Mouse (Mus musculus) lung, embryonic 16.5 days (tissue): ENCODE data around the gene Wnk2. TPM values are rescaled to one million over a fixed set of nuclear protein-coding genes. Genes with fewer than 3 reads are reported as not detected.

Source experiments
- ATAC-seq: fragments of 200-750 bp; cut with Nextera tagmentation; 2 replicates; pipeline ENCODE4 v1.8.0; 2017; ENCODE audit warnings: low read depth, mild to moderate bottlenecking, moderate library complexity
- H3K27ac ChIP-seq: fragments of 300-500 bp; sonication (generic); 2 replicates; pipeline ENCODE4 v1.5.1; 2014; ENCODE audit warnings: mild to moderate bottlenecking, control low read depth, low read length
- H3K27me3 ChIP-seq: fragments of 300-500 bp; sonication (generic); 2 replicates; pipeline ENCODE4 v1.6.1; 2014; ENCODE audit warnings: low read depth, low read length, mixed read lengths; ENCODE audit not compliant: control insufficient read depth, insufficient read depth
- H3K36me3 ChIP-seq: fragments of 300-500 bp; sonication (generic); 2 replicates; pipeline ENCODE4 v1.6.1; 2014; ENCODE audit warnings: low read length; ENCODE audit not compliant: control insufficient read depth, insufficient read depth
- H3K4me1 ChIP-seq: fragments of 300-500 bp; sonication (generic); replicated peaks from 2 replicates; pipeline ENCODE4 v1.6.1; 2014; ENCODE audit warnings: low read length, mixed read lengths; ENCODE audit not compliant: control insufficient read depth, insufficient read depth
- H3K4me2 ChIP-seq: fragments of 300-500 bp; sonication (generic); 2 replicates; pipeline ENCODE4 v1.6.1; 2014; ENCODE audit warnings: low read depth, low read length, control low read depth
- H3K4me3 ChIP-seq: fragments of 300-500 bp; sonication (generic); 2 replicates; pipeline ENCODE4 v1.5.1; 2014; ENCODE audit warnings: mild to moderate bottlenecking, low read length, control low read depth
- H3K9ac ChIP-seq: fragments of 300-500 bp; sonication (generic); 2 replicates; pipeline ENCODE4 v1.6.1; 2014; ENCODE audit warnings: low read length, control low read depth
- H3K9me3 ChIP-seq: fragments of 300-500 bp; sonication (generic); 2 replicates; pipeline ENCODE4 v1.6.1; 2016; ENCODE audit warnings: low read length; ENCODE audit not compliant: control insufficient read depth
- WGBS: fragments of 180-500 bp; shearing (Covaris S2); extraction: QIAGEN DNeasy Blood & Tissue Kit; methylation state at CpG from one replicate; pipeline ENCODE4 v1.1.7; 2014; 5-methylcytosine and 5-hydroxymethylcytosine counted together
- polyA plus RNA-seq: library from polyadenylated mRNA; unstranded; fragments of >200 nt; fragmentation: Nextera tagmentation; extraction: Ambion mirVana; gene quantifications from 2 replicates; pipeline ENCODE4 v1.2.1, GENCODE M21; 2015

Wnk2 gene
- polyA plus RNA-seq, 1 experiment from 2014 or later: 0.98 TPM

- Histone ChIP-seq H3K36me3 (no peaks in the 10 kb centered on the region), H3K27me3 (no peaks in the 10 kb centered on the region), H3K9me3 (no peaks in the 10 kb centered on the region), H3K4me2 (no peak overlapping the region), H3K4me3 (no peak overlapping the region), H3K4me1 (no peaks in the 10 kb centered on the region), H3K9ac (no peak overlapping the region), H3K27ac (no peak overlapping the region)
- ATAC-seq: no peak
- 37% methylated on average over 6 of the region's 6 CpGs for WGBS
These were observed 53.1 kb downstream of the Wnk2 start for GRCm38 (mm10) chr13:49094667-49095066.

- Histone ChIP-seq H3K27ac (no peak overlapping the region), H3K36me3 (no peaks in the 10 kb centered on the region), H3K27me3 (no peaks in the 10 kb centered on the region), H3K9ac (no peak overlapping the region), H3K4me1 (no peaks in the 10 kb centered on the region), H3K4me3 (no peak overlapping the region), H3K9me3 (no peaks in the 10 kb centered on the region), H3K4me2 (no peak overlapping the region)
- ATAC-seq: no peak
- WGBS: 62% methylated on average over 9 of the region's 9 CpGs
These were observed 54.3 kb downstream of the Wnk2 start for GRCm38 (mm10) chr13:49093471-49093891.

- WGBS: 72% methylated on average over 9 of the region's 9 CpGs
These were observed 55.2 kb downstream of the Wnk2 start for GRCm38 (mm10) chr13:49092596-49092995.

GRCm38 (mm10) chr13:49090176-49090575 is 57.6 kb downstream of the Wnk2 start:
- WGBS: 100% methylated on average over 1 of the region's 1 CpGs

More at GRCm38 (mm10) chr13:49092596-49092995, 55.2 kb downstream of the Wnk2 start:
- Histone ChIP-seq H3K27me3 (no peaks in the 10 kb centered on the region), H3K4me3 (no peak overlapping the region), H3K4me2 (no peak overlapping the region), H3K4me1 (no peaks in the 10 kb centered on the region), H3K27ac (no peak overlapping the region), H3K9ac (no peak overlapping the region), H3K36me3 (no peaks in the 10 kb centered on the region), H3K9me3 (no peaks in the 10 kb centered on the region)
- no peak for ATAC-seq

GRCm38 (mm10) chr13:49088874-49089273 is 58.9 kb downstream of the Wnk2 start:
- H3K27ac ChIP-seq: no peak overlapping the region
- H3K36me3 ChIP-seq: no peaks in the 10 kb centered on the region
- no peaks in the 10 kb centered on the region for H3K27me3 ChIP-seq
- WGBS: 93% methylated on average over 6 of the region's 6 CpGs
- no peak overlapping the region for H3K9ac ChIP-seq
- ATAC-seq: no peak
- no peak overlapping the region for H3K4me3 ChIP-seq
- no peak overlapping the region for H3K4me2 ChIP-seq
- no peaks in the 10 kb centered on the region for H3K9me3 ChIP-seq
- no peaks in the 10 kb centered on the region for H3K4me1 ChIP-seq

More at GRCm38 (mm10) chr13:49090176-49090575, 57.6 kb downstream of the Wnk2 start:
- Histone ChIP-seq H3K9ac (no peak overlapping the region), H3K4me3 (no peak overlapping the region), H3K9me3 (no peaks in the 10 kb centered on the region), H3K27me3 (no peaks in the 10 kb centered on the region), H3K4me1 (no peaks in the 10 kb centered on the region), H3K27ac (no peak overlapping the region), H3K36me3 (no peaks in the 10 kb centered on the region), H3K4me2 (no peak overlapping the region)
- ATAC-seq: no peak

- ATAC-seq: no peak
- 43% methylated on average over 7 of the region's 7 CpGs for WGBS
- Histone ChIP-seq H3K4me1 (no peaks in the 10 kb centered on the region), H3K4me2 (no peak overlapping the region), H3K27me3 (no peaks in the 10 kb centered on the region), H3K27ac (no peak overlapping the region), H3K36me3 (no peaks in the 10 kb centered on the region), H3K9ac (no peak overlapping the region), H3K9me3 (no peaks in the 10 kb centered on the region), H3K4me3 (no peak overlapping the region)
These were observed 60.4 kb downstream of the Wnk2 start for GRCm38 (mm10) chr13:49087420-49087819.

- Histone ChIP-seq H3K27me3 (no peaks in the 10 kb centered on the region), H3K4me3 (no peak overlapping the region), H3K9me3 (no peaks in the 10 kb centered on the region), H3K36me3 (no peaks in the 10 kb centered on the region), H3K4me2 (no peak overlapping the region), H3K4me1 (no peaks in the 10 kb centered on the region), H3K9ac (no peak overlapping the region), H3K27ac (no peak overlapping the region)
- WGBS: 68% methylated on average over 4 of the region's 4 CpGs
- ATAC-seq: no peak
These were observed 61.4 kb downstream of the Wnk2 start for GRCm38 (mm10) chr13:49086431-49086830.

- H3K4me2 ChIP-seq: no peak overlapping the region
- H3K4me3 ChIP-seq: no peak overlapping the region
- no peaks in the 10 kb centered on the region for H3K36me3 ChIP-seq
- no peak overlapping the region for H3K27ac ChIP-seq
- H3K9ac ChIP-seq: no peak overlapping the region
- no peaks in the 10 kb centered on the region for H3K9me3 ChIP-seq
- H3K4me1 ChIP-seq: no peaks in the 10 kb centered on the region
- no peaks in the 10 kb centered on the region for H3K27me3 ChIP-seq
- WGBS: 92% methylated on average over 9 of the region's 9 CpGs
- ATAC-seq: no peak
These were observed 62.6 kb downstream of the Wnk2 start for GRCm38 (mm10) chr13:49085211-49085610.

GRCm38 (mm10) chr13:49084781-49085180 is 63.0 kb downstream of the Wnk2 start:
- H3K4me3 ChIP-seq: no peak overlapping the region
- no peak for ATAC-seq
- WGBS: 74% methylated on average over 4 of the region's 4 CpGs
- no peaks in the 10 kb centered on the region for H3K4me1 ChIP-seq
- H3K4me2 ChIP-seq: no peak overlapping the region
- no peaks in the 10 kb centered on the region for H3K27me3 ChIP-seq
- H3K27ac ChIP-seq: no peak overlapping the region
- H3K9me3 ChIP-seq: no peaks in the 10 kb centered on the region
- no peaks in the 10 kb centered on the region for H3K36me3 ChIP-seq
- no peak overlapping the region for H3K9ac ChIP-seq

- no peaks in the 10 kb centered on the region for H3K9me3 ChIP-seq
- 69% methylated on average over 9 of the region's 9 CpGs for WGBS
- H3K4me3 ChIP-seq: no peak overlapping the region
- no peak overlapping the region for H3K9ac ChIP-seq
- no peak for ATAC-seq
- H3K27ac ChIP-seq: no peak overlapping the region
- no peaks in the 10 kb centered on the region for H3K27me3 ChIP-seq
- H3K36me3 ChIP-seq: no peaks in the 10 kb centered on the region
- no peaks in the 10 kb centered on the region for H3K4me1 ChIP-seq
- H3K4me2 ChIP-seq: no peak overlapping the region
These were observed 63.9 kb downstream of the Wnk2 start for GRCm38 (mm10) chr13:49083941-49084340.
